Mouse (Mus musculus) kidney, adult 2 months (tissue): ENCODE data around the gene Slirp.

Source experiments
- CTCF ChIP-seq: fragments of 200-500 bp; conservative IDR thresholded peaks from 2 replicates; pipeline ENCODE4 v1.5.1; 2011; ENCODE audit warnings: low read depth, mild to moderate bottlenecking, control low read depth, low read length, moderate library complexity, mixed read lengths; ENCODE audit not compliant: insufficient read depth, insufficient read length
- POLR2A ChIP-seq: fragments of 200-500 bp; IDR thresholded peaks from one replicate; pipeline ENCODE4 v1.6.1; 2011; ENCODE audit warnings: low read depth, low read length, control low read depth

GRCm38 (mm10) chr12:87474756-87475155 lies 31.1 kb downstream of the Slirp start:
- TF ChIP-seq CTCF (no peak), POLR2A (no peak)
